Mouse (Mus musculus): ENCODE results near the gene Kcnk5. TPM values are rescaled to one million over a fixed set of nuclear protein-coding genes. Genes with fewer than 3 reads are reported as not detected.

Kcnk5 gene
- polyA plus RNA-seq, 1 experiment from 2014 or later: 8.9 TPM

- 93% methylated on average over 11 of the region's 11 CpGs for WGBS
- H3K27ac ChIP-seq: peak overlapping the region; percentile 51; the same call in 1 of the 2 replicates
- DNase-seq (ENCODE audit: low spot score): no peak
- no peak overlapping the region for H3K4me3 ChIP-seq
- H3K27me3 ChIP-seq (ENCODE audit: low read depth, poor library complexity, severe bottlenecking): no peaks in the 10 kb centered on the region
- H3K4me1 ChIP-seq: peaks cover 28% of the 10 kb centered on the region
- H3K9me3 ChIP-seq (replicated peaks): no peaks in the 10 kb centered on the region
- H3K36me3 ChIP-seq: no peaks in the 10 kb centered on the region
These were observed 61.6 kb downstream of the Kcnk5 start for GRCm38 (mm10) chr14:20120012-20120411.

DNA sequence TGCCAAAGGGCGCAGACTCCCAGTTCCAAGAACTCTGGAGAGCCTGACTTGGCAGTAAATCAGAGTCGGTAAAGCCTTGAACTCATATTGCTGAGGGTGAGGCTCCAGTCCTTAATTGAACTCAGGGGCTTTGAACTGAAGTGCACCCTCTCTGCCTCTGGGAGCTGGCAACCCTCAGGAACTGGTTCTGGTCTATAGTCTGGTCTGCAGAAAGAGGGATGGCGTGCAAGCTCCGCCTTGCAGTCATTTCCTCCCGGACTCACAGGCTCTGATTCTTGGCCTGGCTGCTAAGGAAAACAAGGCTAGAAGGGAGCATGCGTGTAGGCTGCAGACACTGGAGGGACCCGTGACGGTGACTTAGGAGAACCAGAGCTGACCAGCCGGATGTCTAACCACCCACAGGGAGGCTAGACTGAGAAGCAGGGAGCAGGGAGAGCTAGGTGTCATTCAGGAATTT lies 65.4 kb downstream of the Kcnk5 start:
- no peaks in the 10 kb centered on the region for H3K9me3 ChIP-seq (replicated peaks)
- H3K27ac ChIP-seq: peak overlapping the region; percentile 72
- no peaks in the 10 kb centered on the region for H3K36me3 ChIP-seq
- DNase-seq (ENCODE audit: low spot score): no peak
- WGBS: 38% methylated on average over 9 of the region's 9 CpGs
- H3K4me1 ChIP-seq: peaks cover 28% of the 10 kb centered on the region
- no peaks in the 10 kb centered on the region for H3K27me3 ChIP-seq (ENCODE audit: low read depth, poor library complexity, severe bottlenecking)
- no peak overlapping the region for H3K4me3 ChIP-seq

- 0 out of 2 replicates have a peak overlapping the region, but pooled peaks have one; percentile 72 for H3K27ac ChIP-seq
- no peaks in the 10 kb centered on the region for H3K36me3 ChIP-seq
- no peak for DNase-seq (ENCODE audit: low spot score)
- no peaks in the 10 kb centered on the region for H3K27me3 ChIP-seq (ENCODE audit: low read depth, poor library complexity, severe bottlenecking)
- no peak overlapping the region for H3K4me3 ChIP-seq
- H3K9me3 ChIP-seq (replicated peaks): no peaks in the 10 kb centered on the region
- WGBS: 83% methylated on average over 6 of the region's 6 CpGs
- H3K4me1 ChIP-seq: peaks cover 17% of the 10 kb centered on the region
These were observed 66.7 kb downstream of the Kcnk5 start for GRCm38 (mm10) chr14:20114951-20115350.

GRCm38 (mm10) chr14:20113964-20114363 lies 67.6 kb downstream of the Kcnk5 start:
- Histone ChIP-seq H3K27ac (no peak overlapping the region), H3K9me3 (replicated peaks) (no peaks in the 10 kb centered on the region), H3K4me3 (no peak overlapping the region), H3K27me3 (ENCODE audit: low read depth, poor library complexity, severe bottlenecking) (no peaks in the 10 kb centered on the region), H3K36me3 (no peaks in the 10 kb centered on the region), H3K4me1 (peaks cover 17% of the 10 kb centered on the region)
- WGBS: 7% methylated on average over 6 of the region's 6 CpGs
- DNase-seq (ENCODE audit: low spot score): peak; percentile 92

DNA sequence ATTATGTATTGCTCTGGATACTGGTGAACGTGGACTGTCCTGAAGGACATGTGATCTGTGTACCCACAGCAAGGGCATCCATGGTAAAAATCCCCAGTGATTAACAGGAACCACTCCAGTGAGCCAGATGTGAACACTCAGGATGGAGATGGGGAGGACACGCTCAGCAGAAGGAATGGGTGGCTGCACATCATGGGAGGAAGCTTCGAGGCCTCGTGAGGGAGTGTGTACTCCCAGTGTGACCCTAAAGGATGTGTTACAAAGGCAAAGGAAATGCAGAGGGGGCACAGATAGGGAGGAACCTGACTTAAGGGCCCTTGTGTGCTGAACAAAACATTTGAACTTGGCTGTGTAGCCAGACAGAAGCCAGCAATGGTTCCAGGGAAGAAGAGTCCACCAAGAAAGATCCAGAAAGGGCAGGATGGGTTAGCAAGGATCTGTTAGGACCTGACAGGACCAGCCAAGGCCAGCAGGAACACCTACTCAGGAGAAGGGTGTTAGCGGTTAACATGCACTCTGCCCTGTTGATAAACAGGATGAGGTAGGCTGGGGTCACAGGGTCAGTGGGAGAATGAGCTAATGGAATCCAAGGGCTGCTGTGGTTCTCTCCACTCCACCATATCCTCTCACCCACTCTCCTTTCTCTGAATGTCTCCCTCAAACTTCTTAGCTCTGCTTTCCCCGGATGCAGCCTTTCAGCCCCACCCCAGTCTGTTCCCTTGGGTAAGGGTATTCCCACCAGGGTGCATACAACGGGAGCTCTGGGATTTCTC lies 68.2 kb downstream of the Kcnk5 start:
- WGBS: 67% methylated on average over 7 of the region's 7 CpGs
- no peak overlapping the region for H3K27ac ChIP-seq

DNA sequence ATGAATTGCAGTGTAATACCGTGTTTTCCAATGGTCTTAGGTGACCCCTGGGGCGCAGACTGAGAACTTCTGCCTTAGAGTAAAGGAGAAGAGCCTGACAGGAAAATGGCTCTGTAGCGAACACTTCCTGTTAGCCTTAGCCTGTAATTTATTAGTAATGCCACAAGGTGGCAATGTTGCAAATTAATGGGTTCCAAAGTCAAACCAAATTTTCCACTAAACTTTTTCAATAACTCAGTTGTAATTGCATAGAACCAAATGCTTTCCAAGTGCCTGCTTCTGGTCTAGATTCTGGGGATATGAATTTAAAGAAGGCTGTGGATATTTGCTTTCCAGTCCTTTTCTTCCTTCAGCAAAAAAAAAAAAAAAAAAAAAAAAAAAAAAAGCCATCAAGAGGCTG lies 69.4 kb downstream of the Kcnk5 start:
- Histone ChIP-seq H3K9me3 (replicated peaks) (no peaks in the 10 kb centered on the region), H3K36me3 (no peaks in the 10 kb centered on the region)
- WGBS: 68% methylated on average over 3 of the region's 3 CpGs

More for the DNA sequence above, 68.2 kb downstream of the Kcnk5 start:
- no peak overlapping the region for H3K4me3 ChIP-seq
- no peaks in the 10 kb centered on the region for H3K9me3 ChIP-seq (replicated peaks)
- DNase-seq (ENCODE audit: low spot score): no peak
- H3K4me1 ChIP-seq: peaks cover 17% of the 10 kb centered on the region
- H3K27me3 ChIP-seq (ENCODE audit: low read depth, poor library complexity, severe bottlenecking): no peaks in the 10 kb centered on the region
- H3K36me3 ChIP-seq: no peaks in the 10 kb centered on the region

GRCm38 (mm10) chr14:20110945-20111344 lies 70.7 kb downstream of the Kcnk5 start:
- no peaks in the 10 kb centered on the region for H3K36me3 ChIP-seq
- no peaks in the 10 kb centered on the region for H3K9me3 ChIP-seq (replicated peaks)
- H3K4me1 ChIP-seq: peaks cover 3% of the 10 kb centered on the region
- no peak for DNase-seq (ENCODE audit: low spot score)
- no peaks in the 10 kb centered on the region for H3K27me3 ChIP-seq (ENCODE audit: low read depth, poor library complexity, severe bottlenecking)
- 94% methylated on average over 1 of the region's 1 CpGs for whole genome bisulfite sequencing
- H3K4me3 ChIP-seq: no peak overlapping the region
- no peak overlapping the region for H3K27ac ChIP-seq

More for the DNA sequence above, 69.4 kb downstream of the Kcnk5 start:
- peaks cover 14% of the 10 kb centered on the region for H3K4me1 ChIP-seq
- H3K4me3 ChIP-seq: no peak overlapping the region
- DNase-seq (ENCODE audit: low spot score): no peak
- H3K27ac ChIP-seq: no peak overlapping the region
- no peaks in the 10 kb centered on the region for H3K27me3 ChIP-seq (ENCODE audit: low read depth, poor library complexity, severe bottlenecking)

GRCm38 (mm10) chr14:20106271-20106670 lies 75.3 kb downstream of the Kcnk5 start:
- Histone ChIP-seq H3K27me3 (ENCODE audit: low read depth, poor library complexity, severe bottlenecking) (no peaks in the 10 kb centered on the region), H3K4me1 (no peaks in the 10 kb centered on the region), H3K27ac (no peak overlapping the region), H3K4me3 (no peak overlapping the region), H3K9me3 (replicated peaks) (no peaks in the 10 kb centered on the region), H3K36me3 (no peaks in the 10 kb centered on the region)
- 88% methylated on average over 6 of the region's 6 CpGs for WGBS
- no peak for DNase-seq (ENCODE audit: low spot score)

DNA sequence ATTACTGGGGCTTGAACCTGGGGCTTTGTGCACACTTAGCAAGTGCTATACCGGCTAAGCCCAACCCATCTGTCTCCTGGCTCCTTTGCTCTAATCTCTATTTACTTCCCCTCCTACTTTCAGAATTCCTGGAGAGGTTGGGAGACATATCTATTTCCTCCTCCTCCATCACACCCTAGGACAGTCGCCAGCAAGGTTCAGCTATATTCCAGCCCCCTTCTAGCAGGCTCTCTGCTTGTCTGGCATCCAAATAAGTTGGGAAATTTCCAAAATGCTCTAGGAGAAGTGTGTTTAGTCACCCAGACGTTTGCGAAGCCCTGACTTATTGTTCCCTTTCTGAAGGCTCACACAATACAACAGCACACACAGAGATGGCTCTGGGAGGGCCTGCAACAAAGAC lies 78.4 kb downstream of the Kcnk5 start:
- no peaks in the 10 kb centered on the region for H3K27me3 ChIP-seq (ENCODE audit: low read depth, poor library complexity, severe bottlenecking)
- WGBS: 72% methylated on average over 4 of the region's 4 CpGs
- no peak for DNase-seq (ENCODE audit: low spot score)

DNA sequence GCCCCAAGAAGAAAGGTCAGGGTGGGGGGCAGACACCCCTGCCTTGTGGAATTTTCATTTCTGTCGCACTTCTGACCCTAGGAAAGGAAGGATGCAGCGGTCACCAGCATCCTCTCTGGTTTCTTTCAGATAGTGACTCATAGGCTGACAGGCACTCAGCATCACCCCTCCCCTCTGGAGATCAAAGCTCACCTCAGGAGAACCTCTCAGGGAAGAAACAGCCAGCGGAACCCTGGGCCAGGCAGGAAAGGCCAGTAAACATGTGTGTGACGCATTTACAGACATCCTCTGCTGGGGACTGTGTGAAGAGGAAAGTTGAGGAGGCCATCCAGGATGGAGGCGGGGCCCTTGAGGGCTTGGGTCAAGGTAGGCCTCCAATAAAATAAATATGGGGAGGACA lies 83.5 kb downstream of the Kcnk5 start:
- Histone ChIP-seq H3K9me3 (replicated peaks) (no peaks in the 10 kb centered on the region), H3K36me3 (no peaks in the 10 kb centered on the region), H3K4me3 (no peak overlapping the region), H3K4me1 (peaks cover 3% of the 10 kb centered on the region; the same call in 1 of the 2 replicates), H3K27me3 (ENCODE audit: low read depth, poor library complexity, severe bottlenecking) (no peaks in the 10 kb centered on the region), H3K27ac (no peak overlapping the region)
- 26% methylated on average over 5 of the region's 5 CpGs for WGBS
- no peak for DNase-seq (ENCODE audit: low spot score)

More for the DNA sequence above, 78.4 kb downstream of the Kcnk5 start:
- Histone ChIP-seq H3K9me3 (replicated peaks) (no peaks in the 10 kb centered on the region), H3K4me1 (peaks cover 1% of the 10 kb centered on the region; the same call in 1 of the 2 replicates), H3K36me3 (no peaks in the 10 kb centered on the region), H3K27ac (no peak overlapping the region), H3K4me3 (no peak overlapping the region)

DNA sequence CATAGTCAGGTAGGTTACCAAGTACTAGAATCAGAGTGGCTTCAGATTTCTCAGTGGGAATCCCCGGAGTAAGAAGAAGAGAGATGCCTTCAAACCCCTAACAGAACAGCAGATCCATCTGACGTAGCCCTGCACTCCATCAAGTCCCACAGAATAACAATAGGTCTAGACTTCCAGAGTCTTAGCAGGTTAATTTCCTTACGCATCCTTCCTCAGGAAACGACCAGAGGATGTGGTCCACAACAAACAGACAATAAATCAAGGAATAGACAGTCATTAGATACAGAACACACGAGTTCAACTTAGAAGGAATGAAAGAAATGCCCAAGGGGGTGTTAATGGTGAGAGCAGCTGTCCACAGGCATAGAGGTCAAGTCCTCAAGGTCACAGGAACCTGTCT lies 86.7 kb downstream of the Kcnk5 start:
- DNase-seq (ENCODE audit: low spot score): no peak
- H3K27ac ChIP-seq: no peak overlapping the region
- H3K4me3 ChIP-seq: no peak overlapping the region
- 42% methylated on average over 5 of the region's 5 CpGs for WGBS
- no peaks in the 10 kb centered on the region for H3K36me3 ChIP-seq
- H3K4me1 ChIP-seq: peaks cover 3% of the 10 kb centered on the region; the same call in 1 of the 2 replicates
- no peaks in the 10 kb centered on the region for H3K27me3 ChIP-seq (ENCODE audit: low read depth, poor library complexity, severe bottlenecking)
- no peaks in the 10 kb centered on the region for H3K9me3 ChIP-seq (replicated peaks)

GRCm38 (mm10) chr14:20093493-20093892 lies 88.1 kb downstream of the Kcnk5 start:
- H3K9me3 ChIP-seq (replicated peaks): no peaks in the 10 kb centered on the region
- no peak overlapping the region for H3K27ac ChIP-seq
- H3K4me3 ChIP-seq: no peak overlapping the region
- H3K36me3 ChIP-seq: no peaks in the 10 kb centered on the region
- H3K27me3 ChIP-seq (ENCODE audit: low read depth, poor library complexity, severe bottlenecking): no peaks in the 10 kb centered on the region
- H3K4me1 ChIP-seq: peaks cover 3% of the 10 kb centered on the region; the same call in 1 of the 2 replicates
- WGBS: 20% methylated on average over 7 of the region's 7 CpGs
- DNase-seq (ENCODE audit: low spot score): peak; percentile 63

Data from limb, embryonic 10.5 days (tissue).